Mouse (Mus musculus) liver, adult 2 months (tissue): Measurements from ENCODE around the gene Wdr11.

ENCODE experiments used
- CTCF ChIP-seq: fragments of 200-500 bp; IDR thresholded peaks from 2 replicates; pipeline ENCODE4 v1.5.1; 2011; ENCODE audit warnings: low read depth, low read length, control low read depth
- POLR2A ChIP-seq: fragments of 200-500 bp; IDR thresholded peaks from 2 replicates; pipeline ENCODE4 v1.6.1; 2011; ENCODE audit warnings: low read length, control low read depth; ENCODE audit not compliant: insufficient read depth; ENCODE audit errors: extremely low read depth

- TF ChIP-seq CTCF, result no peak
- TF ChIP-seq POLR2A, result no peak
These were observed 576 bp downstream of the Wdr11 start for GRCm38 (mm10) chr7:129592132-129592745.
